Mouse (Mus musculus): Measurements from ENCODE around the gene Cd44. TPM values are rescaled to one million over a fixed set of nuclear protein-coding genes. Genes with fewer than 3 reads are reported as not detected.

Gene Cd44
- polyA plus RNA-seq, 1 experiment from 2014 or later: 4.0 TPM

DNA sequence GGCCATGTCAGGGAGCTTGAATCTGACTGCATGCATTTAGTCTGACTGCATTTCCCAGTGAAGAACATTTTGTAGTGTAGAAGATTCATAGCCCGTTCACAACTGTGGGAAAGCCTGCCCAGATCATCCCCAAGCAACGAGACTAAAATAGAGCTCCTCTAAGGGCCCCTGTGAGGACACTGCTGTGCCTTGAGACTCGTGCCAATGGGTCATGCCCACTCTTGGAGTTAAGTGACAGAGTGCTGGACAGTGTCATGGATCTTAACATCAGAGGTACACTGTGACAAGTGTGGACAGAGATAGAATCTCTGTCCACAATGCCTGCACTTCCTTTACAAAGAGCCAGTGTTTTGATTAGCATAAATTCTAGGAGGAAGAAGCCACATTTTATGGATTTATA, 133.2 kb downstream of the Cd44 start:
- H3K4me3 ChIP-seq (ENCODE audit: low read depth, low read length): no peak overlapping the region
- WGBS: 71% methylated on average over 3 of the region's 3 CpGs
- H3K9ac ChIP-seq (replicated peaks; ENCODE audit: low read length): no peak overlapping the region
- H3K27me3 ChIP-seq (ENCODE audit: control insufficient read depth, insufficient read depth, low read length): no peaks in the 10 kb centered on the region
- H3K4me1 ChIP-seq (ENCODE audit: control insufficient read depth, insufficient read depth, low read length): no peaks in the 10 kb centered on the region
- ATAC-seq (replicated peaks; ENCODE audit: insufficient number of reproducible peaks, low FRiP score, low TSS enrichment, low read depth) (no peak), DNase-seq (ENCODE audit: low spot score) (no peak)
- H3K4me2 ChIP-seq (ENCODE audit: low read depth, low read length): no peak overlapping the region
- no peaks in the 10 kb centered on the region for H3K36me3 ChIP-seq (replicated peaks; ENCODE audit: control insufficient read depth, insufficient read depth, low read depth, low read length)
- H3K9me3 ChIP-seq (replicated peaks; ENCODE audit: control insufficient read depth, low read length): no peaks in the 10 kb centered on the region
- H3K27ac ChIP-seq (replicated peaks; ENCODE audit: low read depth, low read length): no peak overlapping the region

DNA sequence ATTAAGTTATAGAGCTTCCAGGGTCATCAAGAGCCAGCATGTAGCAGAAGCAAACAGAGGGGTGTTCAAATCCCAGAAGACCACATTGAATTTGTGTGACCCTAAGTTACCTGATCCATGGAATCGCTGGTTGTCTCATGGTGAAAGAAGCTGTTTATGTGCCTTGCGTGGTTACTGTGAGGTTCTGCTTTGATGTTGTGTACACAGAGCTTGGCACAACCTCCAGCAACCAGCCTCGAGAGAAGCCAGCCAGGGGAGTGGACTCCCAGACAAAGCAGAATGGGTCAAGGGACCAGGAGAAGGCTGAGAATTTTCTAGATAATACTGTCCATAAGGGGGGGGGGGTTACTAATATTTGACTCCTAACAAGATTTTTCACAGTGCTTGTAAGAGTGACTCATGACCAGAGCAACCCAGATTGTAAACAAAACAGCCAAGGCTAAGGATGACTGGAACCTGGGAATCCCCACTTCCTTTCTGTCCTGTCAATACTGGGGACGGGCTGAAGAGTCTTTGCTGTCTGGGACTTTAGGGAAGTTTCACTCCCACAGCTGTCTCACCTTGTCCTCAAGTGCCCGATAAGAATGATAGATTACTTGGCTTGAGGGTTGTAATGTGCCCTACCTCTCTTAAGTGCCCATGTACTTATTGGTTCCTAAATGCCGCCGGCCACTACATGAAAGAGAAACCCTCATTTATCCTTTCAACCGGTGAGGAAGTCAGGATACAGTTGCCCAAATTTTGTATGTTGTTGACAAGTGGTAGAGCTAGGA, 136.7 kb downstream of the Cd44 start:
- DNase-seq (ENCODE audit: low spot score) (no peak), ATAC-seq (replicated peaks; ENCODE audit: insufficient number of reproducible peaks, low FRiP score, low TSS enrichment, low read depth) (no peak)
- Histone ChIP-seq H3K9ac (replicated peaks; ENCODE audit: low read length) (no peak overlapping the region), H3K4me3 (ENCODE audit: low read depth, low read length) (no peak overlapping the region), H3K4me2 (ENCODE audit: low read depth, low read length) (no peak overlapping the region), H3K9me3 (replicated peaks; ENCODE audit: control insufficient read depth, low read length) (no peaks in the 10 kb centered on the region), H3K36me3 (replicated peaks; ENCODE audit: control insufficient read depth, insufficient read depth, low read depth, low read length) (no peaks in the 10 kb centered on the region), H3K4me1 (ENCODE audit: control insufficient read depth, insufficient read depth, low read length) (no peaks in the 10 kb centered on the region), H3K27me3 (ENCODE audit: control insufficient read depth, insufficient read depth, low read length) (no peaks in the 10 kb centered on the region), H3K27ac (replicated peaks; ENCODE audit: low read depth, low read length) (no peak overlapping the region)
- 80% methylated on average over 8 of the region's 8 CpGs for WGBS

DNA sequence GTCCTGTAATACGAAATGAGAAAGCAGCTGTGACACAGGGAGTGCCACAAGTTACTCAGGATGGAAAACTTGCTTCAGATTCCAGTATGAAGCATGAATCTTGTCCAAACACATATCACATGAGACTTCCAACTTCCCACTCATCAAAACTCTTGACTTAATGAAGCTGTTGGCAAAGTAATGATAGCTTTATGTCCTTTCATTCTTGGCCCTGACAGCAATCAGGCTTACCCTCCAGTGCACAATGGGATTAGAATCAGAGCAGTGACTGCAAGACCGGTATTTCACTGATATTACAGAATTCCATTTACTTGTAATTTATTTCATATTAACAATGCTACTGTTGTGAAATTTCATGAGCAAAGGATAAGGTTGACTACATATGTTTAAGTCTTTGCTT, 137.5 kb downstream of the Cd44 start:
- Histone ChIP-seq H3K9ac (replicated peaks; ENCODE audit: low read length) (no peak overlapping the region), H3K9me3 (replicated peaks; ENCODE audit: control insufficient read depth, low read length) (no peaks in the 10 kb centered on the region), H3K27ac (replicated peaks; ENCODE audit: low read depth, low read length) (no peak overlapping the region), H3K4me1 (ENCODE audit: control insufficient read depth, insufficient read depth, low read length) (no peaks in the 10 kb centered on the region), H3K27me3 (ENCODE audit: control insufficient read depth, insufficient read depth, low read length) (no peaks in the 10 kb centered on the region), H3K4me2 (ENCODE audit: low read depth, low read length) (no peak overlapping the region), H3K4me3 (ENCODE audit: low read depth, low read length) (no peak overlapping the region), H3K36me3 (replicated peaks; ENCODE audit: control insufficient read depth, insufficient read depth, low read depth, low read length) (no peaks in the 10 kb centered on the region)
- no peak for DNase-seq (ENCODE audit: low spot score)
- WGBS: 84% methylated on average over 2 of the region's 2 CpGs
- ATAC-seq (replicated peaks; ENCODE audit: insufficient number of reproducible peaks, low FRiP score, low TSS enrichment, low read depth): no peak

DNA sequence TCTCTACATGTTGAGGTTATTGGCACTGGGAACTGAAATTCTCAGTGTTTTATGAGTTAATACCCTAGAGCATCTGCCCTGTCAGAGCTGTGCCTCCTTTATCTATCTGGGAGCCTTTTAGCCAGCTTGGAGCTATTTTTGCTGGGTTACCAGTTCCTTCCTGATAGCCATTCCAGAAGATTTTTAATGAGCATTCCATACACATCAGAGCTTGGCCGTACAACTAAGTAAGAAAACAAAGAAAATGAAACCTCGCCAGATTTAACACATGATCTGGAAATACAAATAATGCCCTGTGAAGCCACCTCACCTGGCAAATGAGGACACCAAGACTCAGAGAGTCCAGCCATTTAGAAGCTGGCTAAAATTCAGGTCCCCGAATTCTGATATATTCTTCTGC, 138.3 kb downstream of the Cd44 start:
- Histone ChIP-seq H3K27me3 (ENCODE audit: control insufficient read depth, insufficient read depth, low read length) (no peaks in the 10 kb centered on the region), H3K9me3 (replicated peaks; ENCODE audit: control insufficient read depth, low read length) (no peaks in the 10 kb centered on the region), H3K9ac (replicated peaks; ENCODE audit: low read length) (no peak overlapping the region), H3K4me2 (ENCODE audit: low read depth, low read length) (no peak overlapping the region), H3K27ac (replicated peaks; ENCODE audit: low read depth, low read length) (no peak overlapping the region), H3K4me1 (ENCODE audit: control insufficient read depth, insufficient read depth, low read length) (no peaks in the 10 kb centered on the region), H3K4me3 (ENCODE audit: low read depth, low read length) (no peak overlapping the region), H3K36me3 (replicated peaks; ENCODE audit: control insufficient read depth, insufficient read depth, low read depth, low read length) (no peaks in the 10 kb centered on the region)
- ATAC-seq (replicated peaks; ENCODE audit: insufficient number of reproducible peaks, low FRiP score, low TSS enrichment, low read depth) (no peak), DNase-seq (ENCODE audit: low spot score) (no peak)
- 86% methylated on average over 3 of the region's 3 CpGs for WGBS

Other genes starting within 250 kb of the Cd44 start
- 0.97 and 1.4 TPM in 2 replicates for gene Slc1a2, start 243.0 kb downstream of the Cd44 start, polyA plus RNA-seq (2014; fragmentation: Nextera tagmentation; extraction: Ambion mirVana)
- 50.7 and 52.1 TPM in 2 replicates for gene Pdhx, start 171.8 kb upstream of the Cd44 start, polyA plus RNA-seq (2014; fragmentation: Nextera tagmentation; extraction: Ambion mirVana)
- gene Apip, start 172.0 kb upstream of the Cd44 start, polyA plus RNA-seq (2014; fragmentation: Nextera tagmentation; extraction: Ambion mirVana): 78.3 and 85.0 TPM in 2 replicates